Mouse (Mus musculus): ENCODE measurements around the gene Slit1.

Gene Slit1

DNA sequence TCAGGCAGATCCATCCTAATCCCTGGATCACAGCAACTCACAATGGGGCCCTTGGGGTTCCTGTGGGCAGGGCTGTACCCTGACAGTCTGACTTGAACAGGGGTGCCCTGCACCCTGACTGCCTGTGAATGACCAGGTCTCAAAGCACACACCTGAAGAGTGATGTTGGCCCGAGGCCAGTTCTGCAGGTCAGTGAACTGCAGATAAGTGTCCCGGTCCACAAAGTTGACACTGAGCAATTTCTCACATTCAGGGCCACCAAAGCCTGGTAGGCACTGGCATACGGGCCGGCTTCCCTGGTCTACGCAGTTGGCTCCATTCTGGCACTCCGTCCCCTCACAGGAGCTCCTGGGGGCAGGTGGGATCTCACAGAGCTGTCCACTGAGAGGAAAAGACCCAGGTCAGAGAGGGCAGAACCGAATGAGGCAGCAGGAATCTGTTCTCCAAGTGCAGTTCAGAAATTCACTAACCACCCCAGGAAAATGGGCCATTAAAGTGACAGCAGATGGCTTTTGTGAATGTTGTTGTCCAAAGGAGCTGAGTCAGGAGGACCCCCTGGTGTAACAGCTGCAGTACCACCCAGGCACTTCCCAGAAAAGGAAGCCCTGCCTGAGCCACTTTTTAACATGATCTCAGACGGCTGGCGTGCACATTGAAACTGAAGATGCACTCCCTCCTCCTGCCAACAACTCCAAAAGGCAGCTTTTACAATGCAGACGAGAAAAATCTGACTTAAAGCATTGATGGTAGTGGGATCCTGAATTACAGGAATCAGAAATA lies 137.1 kb downstream of the Slit1 start:
- no peak for DNase-seq (ENCODE audit: extremely low spot score, low read depth, low spot score)

DNA sequence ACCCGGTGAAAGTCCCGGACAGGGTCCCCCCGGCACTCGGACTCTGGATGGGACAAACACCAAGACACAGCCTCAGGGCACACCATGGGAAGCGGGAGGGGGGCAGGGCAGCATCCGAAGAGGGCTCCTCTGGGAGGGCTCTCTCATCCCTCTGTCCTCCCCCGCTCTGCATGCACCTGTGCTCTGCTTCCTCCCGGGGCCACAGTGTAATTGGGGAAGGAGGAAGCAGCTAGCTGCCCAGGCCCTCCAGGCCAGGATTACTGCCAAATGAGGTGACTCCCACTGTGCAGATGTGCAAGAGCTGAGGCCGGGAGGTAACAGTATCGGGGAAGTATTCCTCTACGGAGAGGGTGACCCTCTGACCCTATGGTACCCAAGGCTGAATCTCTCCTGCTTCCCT lies 142.8 kb downstream of the Slit1 start:
- DNase-seq (ENCODE audit: extremely low spot score, low read depth, low spot score): no peak

DNA sequence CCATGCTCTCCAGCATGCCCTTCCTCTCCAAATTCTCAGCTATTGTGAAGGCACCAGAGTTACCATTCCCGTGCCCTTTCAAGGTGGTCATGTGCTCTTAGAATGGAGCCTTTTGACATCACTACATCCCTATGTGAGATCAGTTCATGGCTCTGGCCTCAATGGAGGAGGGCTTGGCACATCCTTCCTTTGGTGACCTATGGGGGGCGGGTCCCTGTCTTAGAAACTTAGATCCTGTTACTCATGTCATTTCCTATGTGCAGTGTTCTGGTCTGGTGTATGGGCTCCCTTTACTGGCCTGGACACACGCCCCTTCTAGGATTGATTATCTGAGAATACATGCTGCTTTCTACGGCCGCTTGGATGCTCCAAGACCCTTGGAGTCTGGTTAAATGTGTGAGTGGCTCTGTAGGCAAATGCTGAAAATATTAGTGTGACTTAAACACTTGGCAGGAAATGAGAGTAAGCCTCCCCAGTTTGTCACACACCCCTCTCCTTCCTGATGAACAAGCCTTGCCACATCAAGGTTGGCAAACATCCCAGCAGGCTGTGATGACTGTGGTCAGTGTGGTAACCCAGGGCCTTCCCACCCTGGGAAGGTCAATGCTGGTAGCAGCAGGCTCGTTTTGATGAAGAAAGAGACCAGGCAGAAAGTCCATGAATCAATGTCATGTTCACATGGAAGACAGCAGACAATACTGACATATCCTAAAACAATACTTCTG lies 146.1 kb downstream of the Slit1 start:
- DNase-seq (ENCODE audit: extremely low spot score, low read depth, low spot score): no peak

DNA sequence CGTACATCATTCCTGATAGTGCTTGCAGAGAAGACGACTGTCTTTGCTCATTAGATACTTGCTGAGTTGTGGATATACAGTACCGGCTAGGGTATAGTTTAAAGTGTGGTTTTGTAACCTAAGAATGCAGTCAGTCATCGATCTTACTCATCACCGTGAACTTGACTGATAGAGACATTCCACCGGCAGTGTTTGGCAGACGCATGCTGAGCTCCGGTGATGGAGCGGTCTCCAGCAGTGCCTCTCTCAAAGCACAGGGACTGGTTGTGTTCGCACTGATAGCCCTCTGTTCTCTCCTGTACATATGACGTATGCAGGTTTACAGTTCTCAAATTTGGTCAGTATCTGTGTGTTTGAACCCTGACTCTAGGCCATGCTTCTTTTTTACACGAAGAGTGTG lies 151.7 kb downstream of the Slit1 start:
- DNase-seq (ENCODE audit: extremely low spot score, low read depth, low spot score): no peak

DNA sequence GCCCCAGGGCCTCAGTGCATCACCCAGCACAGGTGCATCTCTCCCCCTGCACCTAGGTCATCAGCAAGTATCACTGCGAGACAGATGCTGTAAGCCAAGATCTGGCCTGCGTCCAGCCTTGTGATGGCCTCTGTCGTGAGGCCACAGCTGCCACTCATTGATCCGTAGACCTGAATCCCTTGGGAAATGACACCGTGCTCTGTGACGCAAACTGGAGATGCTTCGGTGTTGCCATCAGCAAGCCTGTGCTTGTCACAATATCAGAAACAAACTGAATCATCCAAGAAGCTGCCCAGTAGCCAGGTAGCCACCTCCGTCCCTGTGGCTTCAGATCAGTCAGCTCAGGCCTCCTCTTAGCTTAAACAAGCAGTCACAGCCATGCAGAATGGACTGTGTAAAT lies 153.8 kb downstream of the Slit1 start:
- no peak for DNase-seq (ENCODE audit: extremely low spot score, low read depth, low spot score)

DNA sequence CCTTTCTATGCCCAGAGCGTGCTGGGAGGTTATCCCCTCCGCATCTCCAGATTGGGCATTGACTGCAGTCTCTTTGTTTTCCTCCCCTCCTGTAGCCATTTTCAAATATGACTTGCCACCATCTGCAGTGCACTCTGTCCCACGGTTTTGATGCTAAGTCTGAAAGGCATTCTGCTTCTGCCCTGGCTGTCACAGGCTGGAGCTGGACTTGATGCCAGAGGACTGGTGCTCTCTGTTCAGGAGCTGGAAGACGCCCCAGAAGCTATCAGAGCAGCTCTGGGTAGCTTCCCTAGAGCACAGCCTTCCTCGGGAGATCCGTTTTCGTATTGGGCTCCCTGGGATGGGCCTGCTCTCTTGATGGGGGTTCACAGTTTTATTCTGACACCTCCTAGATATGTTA lies 154.4 kb downstream of the Slit1 start:
- no peak for DNase-seq (ENCODE audit: extremely low spot score, low read depth, low spot score)

DNA sequence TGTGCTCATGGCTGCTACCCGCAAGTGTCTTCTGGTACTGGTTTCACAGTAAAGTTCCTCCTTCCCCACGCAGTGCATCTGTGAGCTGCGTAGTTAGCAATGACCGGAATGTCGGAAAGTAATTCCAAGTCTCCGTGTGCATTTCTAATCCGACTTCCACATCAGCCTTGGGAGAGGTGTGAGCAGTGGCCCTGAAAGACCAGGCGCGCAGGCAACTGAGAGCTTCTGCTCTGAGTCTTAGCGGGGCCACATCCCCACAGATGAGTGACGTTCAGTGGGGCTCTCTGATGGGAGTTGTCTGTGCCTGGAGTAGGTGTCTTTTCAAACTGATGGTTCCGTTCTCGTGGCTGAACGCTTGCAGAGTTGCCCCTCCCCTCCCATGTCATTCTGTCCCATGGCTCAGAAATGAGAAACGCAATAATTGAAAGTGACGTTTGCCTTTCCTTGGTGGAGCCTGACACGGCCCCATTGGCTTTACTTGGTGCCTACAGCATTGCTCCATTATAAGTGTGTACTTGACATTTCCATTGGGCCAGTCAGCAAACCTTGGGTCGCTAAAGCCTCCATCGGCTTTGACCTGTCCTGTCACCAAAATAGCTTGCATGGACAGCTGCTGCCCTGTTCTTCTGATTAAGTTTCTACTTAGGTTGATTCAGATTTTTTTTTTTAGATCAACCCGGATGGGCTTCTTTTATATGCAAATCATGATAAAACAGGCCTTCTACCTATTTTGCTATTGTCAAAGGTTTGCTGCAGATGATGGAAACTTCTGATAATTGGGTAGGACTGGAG lies 155.8 kb downstream of the Slit1 start:
- no peak for DNase-seq (ENCODE audit: extremely low spot score, low read depth, low spot score)

DNA sequence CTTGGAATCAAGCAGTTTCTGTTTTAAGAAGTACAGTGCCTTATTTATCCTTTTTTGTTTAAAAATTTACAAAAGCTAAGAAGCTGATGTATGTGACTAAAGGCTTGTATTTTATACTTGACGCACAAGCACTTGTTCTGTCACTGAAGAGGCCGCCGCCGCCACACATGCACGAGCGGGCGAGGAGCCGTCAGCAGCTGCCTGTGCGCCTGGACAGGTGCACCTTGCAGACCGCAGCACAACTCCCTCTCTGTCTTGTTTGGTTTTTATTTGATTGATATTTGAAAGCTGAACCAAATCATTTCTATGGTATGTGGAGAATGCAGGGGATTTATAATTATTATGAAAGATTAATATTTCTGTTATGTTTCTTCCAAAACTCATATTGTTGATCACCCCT lies 156.7 kb downstream of the Slit1 start:
- DNase-seq (ENCODE audit: extremely low spot score, low read depth, low spot score): no peak

DNA sequence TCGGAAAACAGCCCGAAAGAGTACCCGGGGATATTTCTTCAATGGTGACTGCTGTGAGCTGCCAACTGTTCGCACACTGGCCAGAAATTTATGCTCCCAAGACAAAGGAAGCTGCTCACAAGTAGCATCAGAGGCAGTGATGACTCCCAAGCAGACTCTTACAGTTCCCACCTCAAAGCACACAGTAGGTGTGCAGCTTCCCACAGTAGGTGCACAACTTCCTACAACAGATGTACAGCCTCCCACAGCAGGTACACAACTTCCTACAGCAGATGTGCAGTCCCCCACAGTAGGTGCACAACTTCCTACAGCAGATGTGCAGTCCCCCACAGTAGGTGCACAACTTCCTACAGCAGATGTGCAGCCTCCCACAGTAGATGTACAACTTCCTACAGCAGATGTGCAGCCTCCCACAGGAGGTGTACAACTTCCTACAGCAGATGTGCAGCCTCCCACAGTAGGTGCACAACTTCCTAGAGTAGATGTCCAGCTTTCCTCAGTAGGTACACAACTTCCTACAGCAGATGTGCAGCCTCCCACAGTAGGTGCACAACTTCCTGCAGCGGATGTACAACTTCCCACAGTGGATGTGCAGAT lies 160.4 kb downstream of the Slit1 start:
- no peak for DNase-seq (ENCODE audit: extremely low spot score, low read depth, low spot score)

DNA sequence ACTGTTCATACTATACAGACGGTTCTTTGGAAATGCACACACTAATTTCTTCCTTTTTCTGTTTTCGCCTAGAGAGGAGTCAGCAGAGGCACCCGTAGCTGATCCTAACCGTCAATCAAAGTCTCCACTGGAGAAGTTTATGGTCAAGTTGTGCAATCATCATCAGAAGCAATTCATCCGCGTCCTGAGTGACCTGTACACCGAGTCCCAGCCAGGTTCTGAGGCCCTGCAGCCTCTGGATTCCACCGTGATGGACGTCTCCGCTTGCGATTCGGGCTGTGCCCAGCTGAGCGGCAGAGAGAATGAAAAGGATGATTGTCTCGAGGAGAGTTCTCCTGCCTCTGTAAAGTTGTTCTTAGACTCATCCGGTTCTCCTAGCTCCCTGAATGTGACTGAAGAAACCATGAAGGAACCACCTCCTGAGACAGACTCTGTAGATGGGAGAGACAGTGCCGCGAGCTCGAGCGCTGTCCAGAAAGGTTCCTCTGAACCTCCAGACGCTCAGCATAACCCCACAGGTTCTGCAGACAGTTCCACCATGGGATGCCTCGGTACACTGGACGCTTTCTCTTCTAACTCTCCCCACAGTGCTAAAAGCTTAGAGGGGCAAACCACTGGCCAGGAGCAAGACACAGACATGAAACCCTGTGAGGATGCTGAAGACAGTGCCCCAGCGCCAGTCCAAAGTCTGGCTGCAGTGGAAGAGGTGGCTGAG lies 161.6 kb downstream of the Slit1 start, which contains the start of gene Gm340:
Gm340 (plus strand) TSS at position 665 of the 715 bp plus-strand sequence.
- no peak for DNase-seq (ENCODE audit: extremely low spot score, low read depth, low spot score)

DNA sequence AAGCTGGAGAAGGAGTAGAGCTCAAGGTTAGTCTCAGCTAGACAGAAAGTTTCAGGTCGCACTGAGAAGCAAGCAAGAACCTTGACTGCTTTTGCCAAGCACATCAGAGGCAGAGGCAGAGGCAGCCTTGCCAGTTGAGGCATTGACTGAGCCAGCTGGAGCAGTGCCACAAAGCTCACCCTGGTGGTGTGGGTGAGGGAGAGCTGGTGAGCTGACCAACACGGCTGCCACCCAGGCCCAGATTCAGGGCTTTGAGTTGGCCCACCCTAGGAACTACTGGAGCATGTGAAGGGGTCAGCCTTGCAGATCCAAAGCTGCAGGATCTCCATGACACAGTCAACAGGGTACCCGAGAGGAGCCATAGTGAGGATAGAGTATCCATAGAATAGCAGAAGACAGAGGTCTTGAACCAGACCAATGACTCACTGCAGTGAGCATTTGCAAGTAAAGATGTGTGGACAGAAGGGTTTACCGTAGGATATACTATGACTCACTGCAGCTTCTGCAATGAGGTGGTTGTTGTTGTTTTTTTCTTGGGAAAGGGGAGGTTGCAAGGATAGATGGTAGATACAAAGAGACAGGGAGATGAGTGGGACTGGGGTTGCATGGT lies 164.0 kb downstream of the Slit1 start:
- no peak for DNase-seq (ENCODE audit: extremely low spot score, low read depth, low spot score)

DNA sequence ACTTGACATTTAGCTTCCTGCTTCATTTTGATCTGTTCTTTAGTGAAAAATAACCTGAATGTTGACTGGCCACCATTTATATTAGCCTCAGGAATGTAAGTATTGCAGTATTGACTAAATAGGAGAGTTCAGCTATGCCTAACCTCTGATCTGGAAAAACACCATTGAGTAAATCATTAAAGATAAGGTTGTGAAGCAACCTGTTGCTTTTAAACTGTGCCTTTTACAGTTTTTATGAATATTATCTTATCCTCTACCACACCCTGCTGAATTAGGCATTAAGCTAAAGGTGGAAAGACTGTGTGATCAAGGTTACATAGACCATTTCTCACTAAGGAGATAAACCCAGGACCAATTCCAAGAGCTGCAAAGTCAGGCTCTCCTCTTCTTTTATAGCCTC lies 165.9 kb downstream of the Slit1 start:
- no peak for DNase-seq (ENCODE audit: extremely low spot score, low read depth, low spot score)

DNA sequence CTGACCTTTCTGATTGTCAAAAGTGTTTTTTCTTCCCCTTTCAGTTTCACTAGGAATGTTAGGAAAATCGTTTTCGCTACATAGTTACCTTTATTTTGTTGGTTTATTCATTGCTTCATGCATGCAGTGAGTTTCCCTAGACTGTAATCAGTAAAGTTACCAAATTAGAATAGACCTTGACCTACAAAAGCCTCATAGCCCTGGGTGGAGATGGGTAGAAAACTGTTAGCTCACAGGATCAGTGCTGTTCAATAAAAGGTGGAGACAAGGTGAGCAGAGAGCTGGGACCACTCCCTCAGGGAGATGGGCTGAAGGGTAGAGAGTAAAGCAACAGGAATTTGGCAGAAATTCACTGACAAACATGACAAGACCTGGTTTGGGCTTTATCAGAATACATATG lies 169.8 kb downstream of the Slit1 start:
- DNase-seq (ENCODE audit: extremely low spot score, low read depth, low spot score): no peak

DNA sequence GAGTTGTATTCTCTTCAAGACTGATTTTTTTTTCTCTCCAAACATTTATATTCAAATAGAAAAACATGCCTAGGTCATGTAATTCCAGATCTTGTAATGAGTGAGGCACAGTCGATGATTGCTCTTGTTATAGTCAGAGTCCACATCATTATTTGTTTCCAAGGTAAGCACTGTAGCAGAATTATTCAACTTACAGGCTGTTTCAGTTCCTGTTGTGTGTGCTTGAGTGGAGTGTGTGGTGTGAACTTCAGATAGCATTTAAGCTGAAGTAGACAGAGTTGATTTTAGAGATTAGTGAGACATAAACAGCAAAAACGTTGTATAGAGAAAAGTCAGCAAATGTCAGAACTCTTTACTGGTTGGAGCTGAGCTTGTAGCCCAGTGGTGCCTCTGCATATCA lies 174.7 kb downstream of the Slit1 start:
- no peak for DNase-seq (ENCODE audit: extremely low spot score, low read depth, low spot score)

DNA sequence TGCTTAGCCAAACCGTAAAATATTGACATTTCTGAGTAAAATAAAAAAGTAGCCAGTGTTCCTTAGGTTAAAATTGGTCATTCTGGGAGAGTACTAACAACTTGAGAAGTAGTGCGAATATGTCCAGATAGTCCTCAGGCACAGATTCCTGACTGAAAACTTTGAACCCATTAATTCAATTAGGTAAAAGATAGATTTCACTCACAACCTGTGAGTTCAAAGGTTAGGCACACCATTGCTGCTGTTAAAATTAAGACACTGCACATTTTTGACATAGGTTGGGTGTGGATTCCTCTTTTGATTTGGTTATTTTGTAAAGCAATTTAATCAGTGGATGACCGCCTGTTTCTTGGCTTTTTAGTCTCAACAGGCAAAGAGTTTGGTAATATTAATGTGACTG lies 182.6 kb downstream of the Slit1 start:
- DNase-seq (ENCODE audit: extremely low spot score, low read depth, low spot score): no peak

DNA sequence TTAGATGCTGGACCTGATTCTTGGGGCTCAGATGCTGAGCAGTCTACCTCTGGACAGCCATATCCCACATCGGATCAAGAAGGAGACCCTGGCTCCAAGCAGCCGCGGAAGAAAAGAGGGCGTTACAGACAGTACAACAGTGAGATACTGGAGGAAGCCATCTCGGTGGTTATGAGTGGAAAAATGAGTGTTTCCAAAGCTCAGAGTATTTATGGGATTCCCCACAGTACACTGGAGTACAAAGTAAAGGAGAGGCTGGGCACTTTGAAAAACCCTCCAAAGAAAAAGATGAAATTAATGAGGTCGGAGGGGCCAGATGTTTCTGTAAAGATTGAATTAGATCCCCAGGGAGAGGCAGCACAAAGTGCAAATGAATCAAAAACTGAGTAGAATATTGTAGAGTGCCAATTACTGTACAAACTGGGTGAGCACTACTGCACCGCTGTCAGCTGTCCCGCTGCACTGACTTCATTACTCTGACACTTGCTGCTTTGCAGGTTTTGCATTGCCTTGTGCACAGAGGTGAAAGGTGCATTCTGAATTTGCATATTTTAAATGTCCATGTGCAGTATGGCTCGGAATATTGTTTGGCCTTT lies 184.5 kb downstream of the Slit1 start:
- DNase-seq (ENCODE audit: extremely low spot score, low read depth, low spot score): no peak

DNA sequence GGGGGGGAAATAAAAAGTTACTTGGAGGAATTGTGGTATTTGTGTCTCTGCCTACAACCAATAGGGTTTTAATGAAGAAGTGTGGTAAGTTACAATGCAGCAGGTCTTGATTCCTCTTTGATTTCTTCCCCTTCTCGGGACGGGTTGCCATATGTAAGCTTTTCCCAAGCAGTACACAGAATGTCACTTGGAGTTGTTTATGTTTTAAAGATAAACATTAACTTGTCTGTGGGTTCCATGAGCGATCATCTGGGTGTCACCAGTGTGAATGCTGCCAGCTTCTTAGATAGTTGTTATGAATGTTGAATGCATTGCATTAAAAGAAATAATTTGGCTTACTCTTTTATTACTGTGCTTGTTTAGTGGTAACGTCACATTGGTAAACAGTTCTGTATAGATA lies 186.0 kb downstream of the Slit1 start:
- no peak for DNase-seq (ENCODE audit: extremely low spot score, low read depth, low spot score)

DNA sequence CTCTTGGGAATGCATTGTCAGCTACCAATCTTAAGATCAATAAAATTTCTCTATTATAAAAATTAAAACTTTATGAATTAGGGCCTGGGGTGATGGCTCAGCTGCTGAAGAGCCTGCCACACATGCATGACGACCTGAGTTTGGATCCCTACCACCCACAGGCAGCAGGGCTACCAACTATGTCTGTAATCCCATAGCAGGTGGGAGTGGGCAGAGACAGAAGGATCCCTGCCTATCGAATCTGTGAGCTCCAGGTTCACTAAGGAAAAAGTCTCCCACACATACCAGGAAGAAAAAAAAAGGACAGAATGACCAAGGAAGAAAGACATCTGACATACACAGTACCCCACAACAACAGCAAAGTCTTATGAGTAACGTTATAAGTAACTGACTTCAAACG lies 186.5 kb downstream of the Slit1 start:
- DNase-seq (ENCODE audit: extremely low spot score, low read depth, low spot score): no peak

All from hindlimb bud, embryonic 11.5 days (tissue).